Mouse (Mus musculus) cerebellum, adult 9-10 months (tissue): ENCODE results near the gene Triobp.

Experiments used
- DNase-seq: peaks from one replicate; pipeline ENCODE4 v3.0.0; 2022

Triobp gene

GRCm38 (mm10) chr15:78926021-78926919 is 21.3 kb upstream of the Triobp start, which contains the start of gene Lgals1:
Lgals1 (plus strand) TSS chr15:78926725.
- DNase-seq, result peak; percentile 84

GRCm38 (mm10) chr15:78927021-78927787 is 20.3 kb upstream of the Triobp start:
- DNase-seq, result no peak

GRCm38 (mm10) chr15:78927788-78928457 is 19.6 kb upstream of the Triobp start:
- no peak for DNase-seq

- no peak for DNase-seq
Observed at GRCm38 (mm10) chr15:78928539-78928938, 19.0 kb upstream of the Triobp start.

- DNase-seq, result no peak
Observed at GRCm38 (mm10) chr15:78930192-78930706, 17.3 kb upstream of the Triobp start.

- DNase-seq, result no peak
Observed at GRCm38 (mm10) chr15:78930801-78931426, 16.6 kb upstream of the Triobp start.

- no peak for DNase-seq
Observed at GRCm38 (mm10) chr15:78931577-78931976, 15.9 kb upstream of the Triobp start.

- peak; percentile 90 for DNase-seq
Observed at GRCm38 (mm10) chr15:78934784-78935320, 12.7 kb upstream of the Triobp start, which contains the start of gene Nol12. Nol12 (plus strand) TSS chr15:78934933.

GRCm38 (mm10) chr15:78936403-78936802 is 11.1 kb upstream of the Triobp start:
- DNase-seq, result no peak

- no peak for DNase-seq
Observed at GRCm38 (mm10) chr15:78937311-78937710, 10.2 kb upstream of the Triobp start.

- DNase-seq, result no peak
Observed at GRCm38 (mm10) chr15:78937963-78938362, 9.6 kb upstream of the Triobp start.

- DNase-seq, result no peak
Observed at GRCm38 (mm10) chr15:78940325-78940724, 7.2 kb upstream of the Triobp start.

- DNase-seq, result peak; percentile 92
Observed at GRCm38 (mm10) chr15:78942663-78943062, 4.9 kb upstream of the Triobp start.

- no peak for DNase-seq
Observed at GRCm38 (mm10) chr15:78946232-78946631, 1.3 kb upstream of the Triobp start.

GRCm38 (mm10) chr15:78948152-78948725 is 715 bp downstream of the Triobp start:
- no peak for DNase-seq

GRCm38 (mm10) chr15:78948883-78949282 is 1.4 kb downstream of the Triobp start:
- peak; percentile 69 for DNase-seq

- DNase-seq, result no peak
Observed at GRCm38 (mm10) chr15:78955663-78956062, 8.1 kb downstream of the Triobp start.

- DNase-seq, result peak; percentile 71
Observed at GRCm38 (mm10) chr15:78956351-78956750, 8.8 kb downstream of the Triobp start.

GRCm38 (mm10) chr15:78957021-78957420 is 9.5 kb downstream of the Triobp start:
- DNase-seq, result no peak

GRCm38 (mm10) chr15:78959537-78959936 is 12.0 kb downstream of the Triobp start:
- no peak for DNase-seq

- no peak for DNase-seq
Observed at GRCm38 (mm10) chr15:78960088-78960487, 12.6 kb downstream of the Triobp start.

- DNase-seq, result peak; percentile 89
Observed at GRCm38 (mm10) chr15:78962885-78963284, 15.4 kb downstream of the Triobp start.
